Mouse (Mus musculus) neural tube, embryonic 14.5 days (tissue): Measurements from ENCODE around the gene Mocs1. TPM values are rescaled to one million over a fixed set of nuclear protein-coding genes. Genes with fewer than 3 reads are reported as not detected.

ENCODE experiments used
- ATAC-seq: fragments of 200-750 bp; cut with Nextera tagmentation; 2 replicates; pipeline ENCODE4 v1.8.0; 2017; ENCODE audit warnings: low read depth, mild to moderate bottlenecking, moderate TSS enrichment, moderate library complexity
- H3K27ac ChIP-seq: fragments of 300-500 bp; sonication (generic); 2 replicates; pipeline ENCODE4 v1.5.1; 2014; ENCODE audit warnings: low read depth, mild to moderate bottlenecking, control low read depth, low read length, moderate library complexity, mixed read lengths
- H3K27me3 ChIP-seq: fragments of 300-500 bp; sonication (generic); 2 replicates; pipeline ENCODE4 v1.6.1; 2014; ENCODE audit warnings: low read length; ENCODE audit not compliant: control insufficient read depth, insufficient read depth
- H3K36me3 ChIP-seq: fragments of 300-500 bp; sonication (generic); 2 replicates; pipeline ENCODE4 v1.6.1; 2014; ENCODE audit warnings: low read length, mixed read lengths; ENCODE audit not compliant: control insufficient read depth, insufficient read depth
- H3K4me1 ChIP-seq: fragments of 300-500 bp; sonication (generic); 2 replicates; pipeline ENCODE4 v1.6.1; 2014; ENCODE audit warnings: low read length; ENCODE audit not compliant: control insufficient read depth, insufficient read depth
- H3K4me2 ChIP-seq: fragments of 300-500 bp; sonication (generic); 2 replicates; pipeline ENCODE4 v1.6.1; 2014; ENCODE audit warnings: mild to moderate bottlenecking, low read depth, low read length, control low read depth
- H3K4me3 ChIP-seq: fragments of 300-500 bp; sonication (generic); 2 replicates; pipeline ENCODE4 v1.5.1; 2014; ENCODE audit warnings: low read depth, low read length, control low read depth, mixed read lengths
- H3K9ac ChIP-seq: fragments of 300-500 bp; sonication (generic); replicated peaks from 2 replicates; pipeline ENCODE4 v1.6.1; 2014; ENCODE audit warnings: low read depth, mild to moderate bottlenecking, control low read depth, low read length, mixed read lengths
- H3K9me3 ChIP-seq: fragments of 300-500 bp; sonication (generic); 2 replicates; pipeline ENCODE4 v1.6.1; 2016; ENCODE audit warnings: low read length; ENCODE audit not compliant: control insufficient read depth
- WGBS: fragments of 180-500 bp; shearing (Covaris S2); extraction: QIAGEN DNeasy Blood & Tissue Kit; methylation state at CpG from one replicate; pipeline ENCODE4 v1.1.7; 2014; 5-methylcytosine and 5-hydroxymethylcytosine counted together
- polyA plus RNA-seq: library from polyadenylated mRNA; unstranded; fragments of >200 nt; fragmentation: Nextera tagmentation; extraction: Ambion mirVana; gene quantifications from 2 replicates; pipeline ENCODE4 v1.2.1, GENCODE M21; 2014

The Mocs1 gene
- polyA plus RNA-seq, 1 experiment from 2014 or later: 5.0 TPM

- no peaks in the 10 kb centered on the region for H3K36me3 ChIP-seq
- no peak overlapping the region for H3K27ac ChIP-seq
- no peak overlapping the region for H3K4me3 ChIP-seq
- WGBS: 79% methylated on average over 5 of the region's 5 CpGs
- H3K9ac ChIP-seq: no peak overlapping the region
- no peaks in the 10 kb centered on the region for H3K27me3 ChIP-seq
- no peak for ATAC-seq
- no peaks in the 10 kb centered on the region for H3K4me1 ChIP-seq
- H3K9me3 ChIP-seq: no peaks in the 10 kb centered on the region
- H3K4me2 ChIP-seq: no peak overlapping the region
These were observed 22.2 kb upstream of the Mocs1 start for GRCm38 (mm10) chr17:49405927-49406326.

- ATAC-seq: no peak
- Histone ChIP-seq H3K4me3 (no peak overlapping the region), H3K9ac (no peak overlapping the region), H3K27me3 (no peaks in the 10 kb centered on the region), H3K4me2 (no peak overlapping the region), H3K36me3 (no peaks in the 10 kb centered on the region), H3K9me3 (no peaks in the 10 kb centered on the region), H3K4me1 (no peaks in the 10 kb centered on the region), H3K27ac (no peak overlapping the region)
- WGBS: 85% methylated on average over 5 of the region's 5 CpGs
These were observed 15.2 kb upstream of the Mocs1 start for GRCm38 (mm10) chr17:49412974-49413373.

GRCm38 (mm10) chr17:49413554-49413953, 14.6 kb upstream of the Mocs1 start:
- Histone ChIP-seq H3K27me3 (no peaks in the 10 kb centered on the region), H3K36me3 (no peaks in the 10 kb centered on the region), H3K4me2 (no peak overlapping the region), H3K9ac (no peak overlapping the region), H3K9me3 (no peaks in the 10 kb centered on the region), H3K27ac (no peak overlapping the region), H3K4me3 (no peak overlapping the region), H3K4me1 (no peaks in the 10 kb centered on the region)
- no peak for ATAC-seq
- 41% methylated on average over 3 of the region's 3 CpGs for WGBS

- no peaks in the 10 kb centered on the region for H3K36me3 ChIP-seq
- no peaks in the 10 kb centered on the region for H3K9me3 ChIP-seq
- no peak for ATAC-seq
- H3K9ac ChIP-seq: no peak overlapping the region
- WGBS: 80% methylated on average over 3 of the region's 3 CpGs
- no peak overlapping the region for H3K4me3 ChIP-seq
- no peaks in the 10 kb centered on the region for H3K27me3 ChIP-seq
- no peak overlapping the region for H3K27ac ChIP-seq
- no peaks in the 10 kb centered on the region for H3K4me1 ChIP-seq
- no peak overlapping the region for H3K4me2 ChIP-seq
These were observed 11.9 kb upstream of the Mocs1 start for GRCm38 (mm10) chr17:49416228-49416627.

GRCm38 (mm10) chr17:49419813-49420212, 8.3 kb upstream of the Mocs1 start:
- Histone ChIP-seq H3K27ac (no peak overlapping the region), H3K36me3 (no peaks in the 10 kb centered on the region), H3K27me3 (no peaks in the 10 kb centered on the region), H3K4me2 (no peak overlapping the region), H3K4me3 (no peak overlapping the region), H3K9ac (no peak overlapping the region), H3K9me3 (no peaks in the 10 kb centered on the region), H3K4me1 (no peaks in the 10 kb centered on the region)
- ATAC-seq: no peak
- 86% methylated on average over 6 of the region's 6 CpGs for WGBS

GRCm38 (mm10) chr17:49422286-49423066, 5.7 kb upstream of the Mocs1 start:
- Histone ChIP-seq H3K4me1 (no peaks in the 10 kb centered on the region), H3K9ac (no peak overlapping the region), H3K4me2 (no peak overlapping the region), H3K36me3 (no peaks in the 10 kb centered on the region), H3K27me3 (no peaks in the 10 kb centered on the region), H3K9me3 (no peaks in the 10 kb centered on the region), H3K27ac (no peak overlapping the region), H3K4me3 (no peak overlapping the region)
- 87% methylated on average over 3 of the region's 3 CpGs for WGBS
- ATAC-seq: no peak

- no peak for ATAC-seq
- no peak overlapping the region for H3K27ac ChIP-seq
- WGBS: 83% methylated on average over 2 of the region's 2 CpGs
- no peak overlapping the region for H3K9ac ChIP-seq
- H3K4me1 ChIP-seq: no peaks in the 10 kb centered on the region
- no peaks in the 10 kb centered on the region for H3K27me3 ChIP-seq
- no peak overlapping the region for H3K4me3 ChIP-seq
- H3K36me3 ChIP-seq: no peaks in the 10 kb centered on the region
- H3K4me2 ChIP-seq: no peak overlapping the region
- H3K9me3 ChIP-seq: no peaks in the 10 kb centered on the region
These were observed 5.2 kb upstream of the Mocs1 start for GRCm38 (mm10) chr17:49423067-49423325.

GRCm38 (mm10) chr17:49423872-49424271, 4.3 kb upstream of the Mocs1 start:
- Histone ChIP-seq H3K27me3 (no peaks in the 10 kb centered on the region), H3K4me2 (no peak overlapping the region), H3K9me3 (no peaks in the 10 kb centered on the region), H3K4me1 (peaks cover 2% of the 10 kb centered on the region; the same call in 1 of the 2 replicates), H3K27ac (no peak overlapping the region), H3K4me3 (no peak overlapping the region), H3K36me3 (no peaks in the 10 kb centered on the region), H3K9ac (no peak overlapping the region)
- 92% methylated on average over 3 of the region's 3 CpGs for WGBS
- ATAC-seq: no peak

- peak; percentile 47 for ATAC-seq
- 17% methylated on average over 9 of the region's 9 CpGs for WGBS
These were observed 427 bp upstream of the Mocs1 start for GRCm38 (mm10) chr17:49427631-49428238.

More at GRCm38 (mm10) chr17:49427631-49428238, 427 bp upstream of the Mocs1 start:
- Histone ChIP-seq H3K4me1 (peaks cover 4% of the 10 kb centered on the region; the same call in 1 of the 2 replicates), H3K9ac (no peak overlapping the region), H3K27ac (no peak overlapping the region), H3K4me3 (peak overlapping the region; percentile 66), H3K36me3 (no peaks in the 10 kb centered on the region), H3K27me3 (no peaks in the 10 kb centered on the region), H3K4me2 (peak overlapping the region; percentile 32; the same call in 1 of the 2 replicates), H3K9me3 (no peaks in the 10 kb centered on the region)
